Mouse (Mus musculus) spleen, postnatal 4 days (tissue): ENCODE data around the gene Alyref.
"Not testable (repeated sequence)": the region's sequence is repeated elsewhere in the genome, so short reads cannot be mapped to it uniquely, and the experiment has no call there.

Experiments used
- DNase-seq, 2 experiments: peaks; one replicate each; pipeline ENCODE4 v3.0.0; 2022; ENCODE audit warnings: low spot score in 2 of 2

The Alyref gene

GRCm38 (mm10) chr11:120603545-120603944 is 5.4 kb upstream of the Alyref start:
- no peak for DNase-seq

GRCm38 (mm10) chr11:120600716-120601115 is 2.6 kb upstream of the Alyref start:
- no peak for DNase-seq

- no peak for DNase-seq
Measured at GRCm38 (mm10) chr11:120598990-120599549, 905 bp upstream of the Alyref start.

GRCm38 (mm10) chr11:120597240-120598235 is 627 bp downstream of the Alyref start:
- DNase-seq = peak; percentile 43 to 80

- no peak for DNase-seq
Measured at GRCm38 (mm10) chr11:120588531-120588930, 9.6 kb downstream of the Alyref start.

GRCm38 (mm10) chr11:120583937-120584336 is 14.2 kb downstream of the Alyref start:
- no peak for DNase-seq

GRCm38 (mm10) chr11:120582982-120583293 is 15.2 kb downstream of the Alyref start:
- not testable (repeated sequence) for DNase-seq

- DNase-seq = peak; percentile 65 to 75
Measured at GRCm38 (mm10) chr11:120582268-120582981, 15.7 kb downstream of the Alyref start.

- peak; percentile 87 to 94 for DNase-seq
Measured at GRCm38 (mm10) chr11:120581490-120582267, 16.5 kb downstream of the Alyref start, which contains the start of gene Arhgdia. TSS of gene Arhgdia (minus strand) at chr11:120581624.

- DNase-seq = peak; percentile 52 to 81
Measured at GRCm38 (mm10) chr11:120580871-120581331, 17.3 kb downstream of the Alyref start.

GRCm38 (mm10) chr11:120580190-120580589 is 18.0 kb downstream of the Alyref start:
- peak; percentile 50 to 78 for DNase-seq

- DNase-seq = peak; percentile 82 to 94
Measured at GRCm38 (mm10) chr11:120579316-120580107, 18.7 kb downstream of the Alyref start.

- DNase-seq = peak in 1 of 2 experiments; percentile 67
Measured at GRCm38 (mm10) chr11:120578694-120579243, 19.4 kb downstream of the Alyref start.

- DNase-seq = no peak
Measured at GRCm38 (mm10) chr11:120578024-120578693, 20.0 kb downstream of the Alyref start.

- DNase-seq = no peak
Measured at GRCm38 (mm10) chr11:120577211-120578023, 20.7 kb downstream of the Alyref start.

- DNase-seq = no peak
Measured at GRCm38 (mm10) chr11:120576365-120576981, 21.7 kb downstream of the Alyref start.

- no peak for DNase-seq
Measured at GRCm38 (mm10) chr11:120575940-120576339, 22.2 kb downstream of the Alyref start.

- no peak for DNase-seq
Measured at GRCm38 (mm10) chr11:120575046-120575445, 23.1 kb downstream of the Alyref start.
